Mouse (Mus musculus): Measurements from ENCODE around the gene Syp.

Gene Syp

DNA sequence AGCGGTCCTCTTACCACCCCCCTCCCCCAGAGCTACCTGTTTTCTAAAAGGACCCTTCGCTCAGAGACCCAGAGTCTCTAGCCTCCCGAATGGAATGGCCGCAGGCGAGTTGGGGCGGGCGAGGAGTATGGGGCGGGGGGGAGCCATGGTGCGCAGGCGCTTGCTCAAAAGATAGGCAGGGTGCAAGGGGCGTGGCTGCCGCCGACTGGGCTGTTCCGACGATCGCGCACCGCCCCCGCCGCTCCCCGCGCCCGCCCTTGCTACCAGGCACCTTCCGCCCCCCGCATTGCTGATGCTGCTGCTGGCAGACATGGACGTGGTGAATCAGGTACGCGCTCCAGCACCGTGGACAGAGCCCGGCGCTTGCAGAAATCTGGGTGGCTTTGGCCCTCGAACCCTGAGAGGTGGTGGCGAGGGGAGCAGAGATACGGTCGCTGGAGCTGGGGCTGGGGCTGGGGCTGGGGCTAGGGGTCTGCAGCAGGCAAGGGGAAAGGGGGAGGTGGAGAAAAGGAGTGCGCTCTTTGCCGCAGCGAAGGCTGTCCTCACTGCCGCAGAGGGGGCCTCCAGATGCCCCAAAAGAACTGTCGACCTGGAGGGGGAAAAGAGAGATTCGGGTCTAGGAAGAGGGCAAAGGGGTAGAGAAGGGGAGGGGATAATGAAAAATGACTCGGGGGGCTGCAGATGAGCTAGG lies at the start of gene Syp:
Gene Syp (plus strand): TSS at position 71 of the 691 bp plus-strand sequence.
- DNase-seq (ENCODE audit: extremely low spot score, low read depth, low spot score) = no peak

DNA sequence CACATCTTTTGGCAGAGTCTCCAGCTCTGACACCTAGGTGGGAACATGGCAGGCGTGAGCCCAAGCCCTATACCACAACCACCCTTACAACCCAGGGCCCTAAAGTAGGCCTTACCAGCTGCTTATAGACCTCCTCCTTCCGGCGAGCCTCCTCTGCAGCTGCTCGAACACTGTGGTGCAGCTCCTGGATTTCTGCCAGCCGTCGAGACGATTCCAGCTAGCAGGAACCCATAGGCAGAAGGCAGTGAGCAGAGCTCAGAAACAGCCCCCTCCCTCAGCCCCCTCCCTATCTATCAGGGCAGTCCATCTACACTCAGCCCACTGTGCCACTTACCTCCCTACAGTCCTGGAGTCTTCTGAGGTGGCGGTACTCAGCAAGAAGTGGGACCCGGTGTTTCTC lies 42.9 kb upstream of the Syp start:
- DNase-seq (ENCODE audit: extremely low spot score, low read depth, low spot score) = no peak

DNA sequence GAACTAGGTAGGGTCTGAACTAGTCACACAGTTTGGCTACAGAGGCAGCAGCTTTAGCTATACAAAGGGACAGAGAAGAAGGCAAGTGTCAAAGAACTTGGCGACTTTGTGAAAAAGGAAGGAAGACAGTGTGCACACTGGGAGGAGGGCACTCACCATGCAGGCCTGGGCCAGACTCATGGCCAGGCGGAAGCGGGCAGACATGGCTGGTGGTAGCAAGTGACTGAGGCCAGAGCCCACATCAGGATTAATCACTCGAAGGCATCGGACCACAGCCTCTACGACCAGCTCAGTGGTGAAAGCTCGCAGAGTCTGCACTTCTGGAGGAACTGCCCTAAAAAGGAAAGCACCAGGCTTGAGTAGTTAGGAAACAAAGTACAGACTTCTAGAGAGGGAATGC lies 34.3 kb upstream of the Syp start:
- no peak for DNase-seq (ENCODE audit: extremely low spot score, low read depth, low spot score)

DNA sequence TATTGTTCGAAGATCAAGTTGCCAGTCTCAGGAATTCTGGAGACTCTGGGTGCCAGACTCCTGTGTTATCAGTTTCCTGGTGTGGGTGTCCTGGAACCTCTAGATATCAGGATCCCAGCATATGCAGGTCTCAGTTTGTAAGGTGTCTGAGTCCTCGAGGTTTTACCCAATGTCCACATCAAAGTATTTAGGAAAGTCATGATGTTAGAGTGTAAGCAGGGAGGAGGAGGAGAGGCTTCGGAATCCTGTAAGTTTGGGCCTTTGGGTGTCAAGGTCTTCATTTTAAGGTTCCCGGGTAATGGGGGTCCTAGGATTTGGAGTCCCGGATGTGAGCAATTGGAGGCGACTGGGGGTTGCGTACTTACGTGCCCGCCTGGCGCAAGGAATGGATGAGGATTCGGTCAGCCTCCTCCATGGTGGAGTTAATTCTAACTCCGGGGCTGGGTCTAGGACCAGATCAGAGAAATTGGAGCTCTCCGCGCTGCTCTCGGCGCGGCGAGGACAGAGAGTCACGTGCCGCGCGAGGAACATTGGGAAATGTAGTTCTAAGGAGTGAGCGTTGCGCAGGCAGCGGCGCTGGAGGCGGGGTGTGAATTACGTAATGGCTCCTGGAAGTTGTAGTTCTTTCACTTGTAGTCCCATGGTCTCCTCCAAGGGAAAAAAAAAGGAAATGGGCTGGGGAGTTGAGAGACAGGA lies 33.2 kb upstream of the Syp start, which contains the start of gene Ccdc22:
Gene Ccdc22 (minus strand): TSS at position 639 of the 696 bp plus-strand sequence.
- peak; percentile 56 for DNase-seq (ENCODE audit: extremely low spot score, low read depth, low spot score)

DNA sequence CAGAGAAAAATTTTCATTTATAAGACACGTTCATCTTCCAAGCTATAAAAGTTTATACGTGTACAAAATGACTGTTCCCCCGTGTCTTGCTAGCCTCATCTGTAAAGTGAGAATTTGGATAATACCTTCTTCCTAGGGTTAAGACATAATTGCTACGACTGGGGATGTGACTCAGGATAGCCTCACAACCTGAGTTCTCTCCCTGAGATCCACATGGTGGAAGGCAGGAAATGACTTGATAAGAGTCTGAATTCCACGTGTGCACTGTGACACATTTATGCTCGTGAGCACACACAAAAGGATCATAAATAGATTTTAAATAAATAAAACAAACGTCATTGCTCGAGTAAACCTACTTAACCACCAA lies 32.7 kb upstream of the Syp start:
- DNase-seq (ENCODE audit: extremely low spot score, low read depth, low spot score) = no peak

DNA sequence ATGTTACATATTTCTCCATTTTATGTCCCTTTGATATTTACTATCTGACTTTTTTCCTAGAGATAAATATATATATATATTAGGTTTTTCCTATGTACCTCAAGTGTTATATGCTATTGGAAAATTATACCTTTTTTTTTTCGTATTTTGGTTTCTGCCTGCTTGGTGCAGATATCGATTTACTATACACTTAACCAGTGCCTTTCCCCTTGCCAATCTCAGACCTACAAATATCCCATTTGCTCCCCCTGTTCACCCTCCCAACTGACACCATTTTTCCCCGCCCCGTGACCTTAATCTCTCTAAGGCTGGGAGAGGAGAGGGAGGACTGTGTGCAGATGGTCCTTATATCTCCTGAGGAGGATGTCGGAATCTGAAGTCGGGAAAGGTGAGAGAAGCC lies 31.5 kb upstream of the Syp start, which contains the start of gene Cacna1f:
Gene Cacna1f (plus strand): TSS at position 301 of the 400 bp plus-strand sequence.
- DNase-seq (ENCODE audit: extremely low spot score, low read depth, low spot score) = no peak

DNA sequence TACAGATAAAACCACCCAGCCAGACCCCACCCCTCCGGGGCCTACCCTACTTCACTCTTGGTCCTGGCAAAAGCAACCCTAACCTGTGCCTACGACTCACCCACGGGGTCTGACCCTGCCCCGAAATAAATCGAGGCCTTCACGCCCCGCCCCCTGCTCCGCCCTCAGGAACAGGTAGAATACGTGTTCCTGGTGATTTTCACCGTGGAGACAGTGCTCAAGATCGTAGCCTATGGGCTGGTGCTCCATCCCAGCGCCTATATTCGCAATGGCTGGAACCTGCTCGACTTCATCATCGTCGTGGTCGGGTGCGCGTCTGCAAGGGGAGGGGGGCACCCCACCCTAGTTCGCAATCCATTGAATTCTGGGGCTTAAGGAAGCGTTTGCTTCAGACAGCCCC lies 28.2 kb upstream of the Syp start:
- no peak for DNase-seq (ENCODE audit: extremely low spot score, low read depth, low spot score)

DNA sequence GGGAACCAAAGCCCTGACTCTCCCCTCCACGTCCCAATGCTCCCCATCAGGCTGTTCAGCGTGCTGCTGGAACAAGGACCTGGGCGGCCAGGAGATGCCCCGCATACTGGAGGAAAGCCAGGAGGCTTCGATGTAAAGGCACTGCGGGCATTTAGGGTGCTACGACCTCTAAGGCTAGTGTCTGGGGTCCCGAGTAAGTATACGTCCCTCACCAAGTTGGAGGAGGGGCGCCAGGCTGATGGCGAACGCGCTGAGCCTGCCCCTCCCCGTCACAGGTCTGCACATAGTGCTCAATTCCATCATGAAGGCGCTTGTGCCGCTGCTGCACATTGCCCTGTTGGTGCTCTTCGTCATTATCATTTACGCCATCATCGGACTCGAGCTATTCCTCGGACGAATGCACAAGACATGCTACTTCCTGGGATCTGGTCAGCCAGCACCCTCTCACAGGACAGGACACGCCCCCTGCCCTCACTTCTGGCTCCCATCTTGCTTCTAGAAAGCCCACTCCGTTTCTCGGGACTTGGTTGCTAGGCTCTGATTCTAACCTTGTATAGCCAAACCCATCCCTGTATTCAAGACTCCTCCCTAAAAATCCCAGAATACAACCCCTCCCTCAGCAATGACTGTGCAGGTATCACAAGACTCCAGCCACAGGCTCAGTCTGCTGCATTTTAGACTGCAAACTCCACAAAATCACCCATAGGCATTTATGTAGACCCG lies 27.6 kb upstream of the Syp start:
- DNase-seq (ENCODE audit: extremely low spot score, low read depth, low spot score) = no peak

DNA sequence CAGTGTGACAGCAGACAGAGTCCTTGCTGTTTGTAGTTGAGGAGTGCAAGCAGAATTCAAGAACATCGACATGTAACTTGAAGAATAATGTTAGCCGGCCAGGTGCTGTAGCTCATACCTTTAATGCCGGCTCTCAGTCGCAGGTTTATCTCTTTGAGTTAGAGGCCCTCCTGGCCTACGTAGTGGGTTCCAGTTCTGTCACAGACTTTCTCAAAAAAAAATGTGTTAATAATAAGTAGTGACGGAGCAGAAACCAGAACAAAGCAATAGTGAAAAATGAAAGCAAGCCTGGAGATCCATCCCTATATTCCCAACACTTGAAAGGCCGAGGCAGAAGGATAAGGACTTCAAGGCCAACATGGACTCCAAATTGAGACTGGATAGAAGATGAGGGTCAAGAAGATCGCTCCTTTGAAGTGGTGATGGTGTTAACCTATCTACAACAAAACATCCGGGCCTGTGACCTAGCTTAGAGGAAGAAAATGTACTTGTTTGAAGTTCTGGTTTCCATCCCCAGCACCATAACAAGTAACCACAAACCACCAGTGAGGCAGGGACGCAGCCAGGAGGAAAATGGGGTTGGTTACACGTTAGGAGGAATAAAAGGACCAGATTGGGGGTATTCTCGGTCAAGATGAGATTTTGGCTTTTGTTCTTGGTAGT lies 20.3 kb upstream of the Syp start:
- DNase-seq (ENCODE audit: extremely low spot score, low read depth, low spot score) = no peak

DNA sequence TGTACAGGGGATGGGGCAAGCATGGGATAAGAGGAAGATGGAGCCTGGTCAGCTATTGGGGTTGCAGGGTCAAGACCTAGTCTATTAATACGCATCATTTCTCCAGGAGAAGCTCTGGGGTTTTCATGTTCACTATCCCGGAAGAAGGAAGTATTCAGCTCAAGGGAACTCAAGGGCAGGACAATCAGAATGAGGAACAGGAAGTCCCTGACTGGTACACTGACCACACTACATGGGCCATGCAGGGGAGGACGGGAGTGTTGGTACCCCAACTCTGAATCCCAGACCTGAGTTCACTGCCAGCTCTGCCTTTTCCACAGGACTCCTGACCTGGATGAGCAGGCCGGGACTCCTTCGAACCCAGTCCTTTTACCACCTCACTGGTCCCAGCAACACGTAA lies 5.7 kb upstream of the Syp start:
- no peak for DNase-seq (ENCODE audit: extremely low spot score, low read depth, low spot score)

DNA sequence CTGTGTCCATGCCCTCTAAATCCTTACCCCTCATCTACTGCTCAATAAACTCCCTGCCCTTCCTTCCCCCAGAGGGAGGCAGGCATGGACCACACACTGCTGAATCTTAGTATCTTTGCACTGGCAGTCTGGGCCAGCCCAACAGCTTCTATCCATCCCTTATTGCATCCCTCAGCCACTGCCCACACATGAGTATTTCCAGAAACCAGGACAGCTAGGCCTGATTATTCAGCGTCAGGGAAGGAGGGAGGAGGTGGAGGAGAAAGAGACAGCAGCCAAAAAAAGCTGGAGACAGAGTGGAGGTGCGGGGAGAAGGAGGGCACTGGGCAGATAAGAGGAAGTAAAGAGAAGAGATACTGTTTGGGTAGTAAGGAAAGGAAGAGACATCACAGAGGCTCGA lies 3.2 kb upstream of the Syp start:
- DNase-seq (ENCODE audit: extremely low spot score, low read depth, low spot score) = no peak

DNA sequence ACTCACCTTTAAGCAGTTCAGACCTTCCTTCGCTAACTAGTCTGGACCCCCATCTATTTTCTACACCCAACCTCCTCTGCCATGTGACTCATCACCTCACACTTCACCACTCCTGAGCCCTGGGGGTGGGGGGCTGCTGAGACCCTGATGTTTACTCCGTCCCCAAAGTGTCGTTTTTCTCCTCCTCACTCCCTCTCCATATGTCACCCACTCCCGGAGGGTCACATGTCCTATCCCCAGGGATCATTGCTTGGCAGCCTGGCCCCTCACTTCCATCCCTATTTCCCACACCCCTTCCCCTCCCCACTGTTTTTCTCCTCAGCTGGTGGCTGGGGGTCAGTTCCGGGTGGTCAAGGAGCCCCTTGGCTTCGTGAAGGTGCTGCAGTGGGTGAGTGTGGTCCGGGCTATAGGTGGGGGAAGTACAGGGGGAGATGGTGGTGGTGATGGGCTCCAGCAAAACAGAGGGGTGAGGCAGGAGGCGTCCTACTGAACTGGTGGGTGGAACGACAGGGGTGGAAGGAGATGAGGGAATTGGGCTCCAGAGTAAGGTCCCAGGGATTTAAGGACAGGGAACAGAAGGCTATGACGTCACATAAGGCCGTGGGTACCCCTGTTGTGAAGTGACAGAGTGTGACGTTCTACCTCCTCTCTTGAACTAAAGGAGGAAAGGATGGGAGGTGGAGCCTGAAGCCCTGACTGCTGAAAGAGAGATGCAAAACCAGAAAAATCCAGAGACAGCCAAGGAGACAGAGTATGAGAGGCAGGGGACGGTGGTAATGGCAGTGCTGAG lies 1.5 kb downstream of the Syp start:
- DNase-seq (ENCODE audit: extremely low spot score, low read depth, low spot score) = no peak

DNA sequence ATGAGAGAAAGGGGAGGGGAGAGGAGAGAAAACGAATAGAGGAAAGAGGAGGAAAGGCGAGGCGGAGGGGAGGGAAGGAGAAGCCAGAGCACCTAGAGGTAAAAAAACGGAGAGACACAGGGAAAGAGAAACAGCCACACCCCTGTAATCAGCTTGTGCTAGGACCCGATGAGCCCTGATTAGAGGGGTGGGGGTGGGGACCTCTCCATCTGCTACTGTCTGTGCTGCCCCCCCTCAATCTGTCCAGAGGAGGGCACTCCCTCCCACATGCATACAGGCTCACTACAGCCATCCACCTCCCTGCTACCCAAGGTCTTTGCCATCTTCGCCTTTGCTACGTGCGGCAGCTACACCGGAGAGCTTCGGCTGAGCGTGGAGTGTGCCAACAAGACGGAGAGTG lies 2.5 kb downstream of the Syp start:
- no peak for DNase-seq (ENCODE audit: extremely low spot score, low read depth, low spot score)

DNA sequence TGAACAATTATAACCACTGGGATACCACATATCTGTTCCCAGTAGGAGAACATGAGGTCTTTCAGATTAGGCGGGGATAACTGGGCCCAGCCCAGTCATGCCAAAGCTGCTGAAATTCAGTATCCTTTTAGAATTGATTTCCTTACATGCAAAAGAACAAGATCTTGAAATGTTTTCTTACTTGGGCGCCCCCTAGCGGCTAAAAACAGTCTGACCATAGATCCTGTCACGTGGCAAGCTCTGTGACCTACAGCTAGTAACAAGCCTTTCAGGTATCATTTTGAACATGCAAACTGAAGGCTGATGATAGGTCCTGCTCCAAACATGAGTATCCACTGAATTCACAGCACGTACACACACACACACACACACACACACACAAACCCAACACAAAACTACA lies 7.1 kb downstream of the Syp start:
- no peak for DNase-seq (ENCODE audit: extremely low spot score, low read depth, low spot score)

DNA sequence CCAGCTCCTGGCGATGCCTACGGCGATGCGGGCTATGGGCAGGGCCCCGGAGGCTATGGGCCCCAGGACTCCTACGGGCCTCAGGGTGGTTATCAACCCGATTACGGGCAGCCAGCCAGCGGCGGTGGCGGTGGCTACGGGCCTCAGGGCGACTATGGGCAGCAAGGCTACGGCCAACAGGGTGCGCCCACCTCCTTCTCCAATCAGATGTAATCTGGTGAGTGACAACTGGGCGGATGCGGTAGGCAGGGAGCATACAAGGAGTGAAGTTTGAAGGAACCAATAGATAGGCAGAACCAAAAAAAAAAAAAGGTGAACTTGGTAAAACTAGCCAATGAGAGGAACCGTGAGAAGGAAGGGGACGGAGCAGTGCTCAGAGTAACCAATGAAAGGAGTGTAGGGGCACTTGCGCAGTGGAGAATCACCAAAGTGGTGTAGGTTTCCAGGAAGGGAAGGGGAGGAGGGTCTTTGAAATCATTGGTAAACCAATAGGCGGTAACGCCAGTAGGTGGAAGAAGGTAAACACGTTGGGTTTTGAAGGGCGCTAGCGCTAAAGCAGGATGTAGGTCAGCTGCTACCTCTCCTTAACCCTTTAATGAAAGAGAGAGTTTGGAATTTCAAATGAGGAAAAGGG lies 10.5 kb downstream of the Syp start:
- peak; percentile 78 for DNase-seq (ENCODE audit: extremely low spot score, low read depth, low spot score)

DNA sequence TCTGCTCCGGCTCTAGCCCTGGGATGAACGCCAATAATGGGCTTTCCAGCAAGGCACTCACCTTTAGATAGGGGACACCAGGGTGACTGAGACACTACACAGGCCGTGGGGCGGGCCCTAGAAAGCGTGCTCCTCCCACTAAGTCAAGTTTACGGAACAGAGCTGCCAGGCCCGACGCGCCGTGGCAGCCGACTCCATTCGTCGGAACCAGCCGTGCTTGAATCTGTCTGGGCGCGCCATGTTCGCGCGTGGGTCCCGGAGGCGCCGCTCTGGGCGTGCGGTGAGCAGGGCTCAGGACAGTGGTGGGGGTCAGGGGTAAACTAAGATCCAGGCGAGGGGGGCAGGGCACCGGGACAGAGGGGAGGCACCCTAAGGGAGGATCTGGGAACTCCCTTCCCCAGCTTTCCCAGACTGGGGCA lies 19.0 kb downstream of the Syp start, which contains the start of gene Prickle3:
Gene Prickle3 (plus strand): TSS at position 40 of the 419 bp plus-strand sequence.
- no peak for DNase-seq (ENCODE audit: extremely low spot score, low read depth, low spot score)

DNA sequence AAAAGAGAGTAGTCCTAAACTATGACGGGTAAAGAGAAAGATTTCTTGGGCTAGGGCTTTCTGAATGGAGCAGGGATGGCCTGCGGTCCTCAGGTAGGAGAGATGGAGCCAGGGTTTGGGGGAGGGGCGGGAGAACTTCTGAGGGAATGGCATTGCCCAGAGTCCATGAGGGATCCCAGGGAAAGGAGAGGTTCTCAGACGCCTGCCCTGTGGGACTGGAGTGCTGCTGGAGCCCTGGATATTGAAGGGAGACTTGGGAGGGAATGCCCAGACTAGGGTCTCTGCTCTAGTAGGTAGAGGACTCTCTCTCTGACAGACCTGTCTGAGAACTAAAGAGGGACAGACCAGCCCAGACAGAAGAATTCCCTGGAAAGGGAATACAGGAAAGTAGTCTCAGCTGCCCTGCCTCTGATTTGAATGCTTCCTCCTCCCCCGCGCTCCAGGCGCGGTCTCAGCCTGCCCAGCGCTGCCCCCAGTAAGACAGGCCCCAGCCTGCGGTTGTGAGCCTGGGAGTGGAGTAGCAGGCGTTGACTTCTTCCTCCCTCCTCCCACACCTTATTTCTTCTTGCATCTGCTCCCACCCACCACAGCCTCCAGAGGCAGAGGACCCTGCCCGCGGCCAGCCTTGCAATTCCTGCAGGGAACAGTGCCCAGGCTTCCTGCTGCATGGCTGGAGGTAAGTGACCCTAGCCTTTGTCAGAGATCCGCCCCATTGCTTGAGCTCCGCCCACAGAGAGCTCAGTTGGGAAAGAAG lies 19.9 kb downstream of the Syp start:
- no peak for DNase-seq (ENCODE audit: extremely low spot score, low read depth, low spot score)

DNA sequence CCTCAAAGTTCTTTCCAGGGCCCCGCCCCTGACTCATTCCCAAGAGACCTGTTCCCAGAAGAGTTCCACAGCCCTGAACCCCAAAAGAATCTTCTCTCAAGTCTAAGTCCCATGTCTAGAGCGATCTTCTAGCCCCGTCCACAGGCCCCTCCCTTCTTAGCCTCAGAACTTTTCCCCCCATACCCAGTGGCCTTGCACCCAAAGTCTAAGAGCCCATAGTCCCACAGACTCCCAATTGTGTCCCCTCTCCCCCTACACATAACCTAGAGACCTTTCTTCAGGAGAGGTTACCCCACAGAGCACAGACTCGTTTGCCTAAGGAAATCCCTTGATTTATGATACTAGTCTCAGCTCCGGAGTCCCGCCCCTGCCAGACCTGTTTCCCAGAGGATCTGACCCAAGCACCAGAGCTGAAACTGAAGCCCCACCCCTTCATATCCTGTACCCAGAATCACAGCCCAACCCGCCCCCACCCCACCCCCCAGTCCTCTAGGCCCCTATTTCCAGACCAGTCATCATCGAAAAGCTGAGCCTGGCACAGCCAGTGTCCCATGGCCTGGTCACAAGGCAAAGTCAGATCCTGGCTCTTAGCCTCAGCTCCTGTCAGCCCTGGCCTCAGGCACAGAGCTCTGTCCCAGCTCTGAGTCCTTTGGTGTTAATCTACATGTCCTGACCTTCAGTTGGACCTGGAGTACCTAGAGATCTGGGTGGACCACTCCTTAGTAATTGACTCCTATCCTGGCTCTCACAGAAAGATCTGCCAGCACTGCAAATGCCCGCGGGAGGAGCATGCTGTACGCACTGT lies 20.7 kb downstream of the Syp start:
- DNase-seq (ENCODE audit: extremely low spot score, low read depth, low spot score) = no peak

DNA sequence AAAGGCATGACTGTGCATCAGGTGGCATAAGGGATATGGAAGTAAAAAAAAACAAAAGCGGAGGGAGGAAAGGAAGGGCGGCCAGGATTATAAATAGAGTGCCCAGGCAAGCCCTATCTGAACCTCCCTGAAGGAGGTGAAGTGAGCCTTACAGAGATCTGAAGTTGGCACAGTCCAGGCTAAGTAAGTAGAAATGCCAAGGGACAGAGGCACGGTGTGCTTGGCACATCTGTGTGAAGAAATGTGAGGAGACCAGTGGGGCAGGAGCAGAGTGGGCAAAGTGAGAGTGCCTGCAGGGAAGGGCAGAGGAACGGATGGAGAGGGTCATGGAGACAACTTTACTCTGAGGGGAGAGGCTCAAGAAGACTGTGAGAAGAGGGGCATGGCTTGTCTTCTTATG lies 22.8 kb downstream of the Syp start:
- DNase-seq (ENCODE audit: extremely low spot score, low read depth, low spot score) = no peak
